Mouse (Mus musculus): ENCODE results near the gene Ntn1. TPM values are rescaled to one million over a fixed set of nuclear protein-coding genes. Genes with fewer than 3 reads are reported as not detected.

Ntn1 gene
- polyA plus RNA-seq, 1 experiment from 2014 or later = 11.5 TPM

DNA sequence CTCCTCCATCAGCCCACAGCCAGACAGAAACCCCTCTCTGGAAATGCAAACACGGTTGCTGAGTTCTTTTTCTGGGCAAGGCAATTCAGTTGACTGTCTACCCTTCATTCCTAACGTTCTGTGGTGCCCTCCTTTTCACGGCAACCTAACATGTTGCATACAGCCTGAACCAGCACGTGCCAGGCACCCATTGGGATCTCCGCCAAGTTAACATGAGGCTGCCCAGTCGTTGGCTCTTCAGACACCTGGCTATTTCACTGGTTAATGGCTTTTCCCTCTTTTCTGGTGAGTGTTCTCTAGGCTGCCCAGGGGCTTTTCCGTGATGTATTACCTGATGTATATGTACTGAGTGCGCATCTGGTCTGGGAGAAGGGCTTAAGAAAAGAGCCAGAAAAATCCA, 45.1 kb downstream of the Ntn1 start:
- WGBS = 60% methylated on average over 8 of the region's 8 CpGs
- no peak for ATAC-seq (ENCODE audit: insufficient number of reproducible peaks, insufficient read depth, low FRiP score, low read depth)
- no peaks in the 10 kb centered on the region for H3K27me3 ChIP-seq (ENCODE audit: control insufficient read depth, insufficient read depth, low read length)
- H3K4me1 ChIP-seq (ENCODE audit: control insufficient read depth in 2 of 2, insufficient read depth in 2 of 2, low read length in 2 of 2) = peaks cover 10 to 15% of the 10 kb centered on the region in 2 experiments
- H3K36me3 ChIP-seq (ENCODE audit: control insufficient read depth, insufficient read depth, low read length) = no peaks in the 10 kb centered on the region
- H3K9ac ChIP-seq (ENCODE audit: low read length) = no peak overlapping the region
- no peak overlapping the region for H3K4me2 ChIP-seq (ENCODE audit: low read length)
- H3K4me3 ChIP-seq (ENCODE audit: control insufficient read depth in 1 of 2, insufficient read depth in 1 of 2, low read depth in 1 of 2, low read length in 2 of 2) = no peak overlapping the region
- 0 out of 2 replicates have a peak, but pooled peaks cover 4% of the 10 kb centered on the region for H3K9me3 ChIP-seq (ENCODE audit: control insufficient read depth, low read length)
- no peak overlapping the region for H3K27ac ChIP-seq (replicated peaks in 1 of 2; ENCODE audit: control insufficient read depth in 1 of 2, insufficient read depth in 1 of 2, low read depth in 2 of 2, low read length in 2 of 2)

DNA sequence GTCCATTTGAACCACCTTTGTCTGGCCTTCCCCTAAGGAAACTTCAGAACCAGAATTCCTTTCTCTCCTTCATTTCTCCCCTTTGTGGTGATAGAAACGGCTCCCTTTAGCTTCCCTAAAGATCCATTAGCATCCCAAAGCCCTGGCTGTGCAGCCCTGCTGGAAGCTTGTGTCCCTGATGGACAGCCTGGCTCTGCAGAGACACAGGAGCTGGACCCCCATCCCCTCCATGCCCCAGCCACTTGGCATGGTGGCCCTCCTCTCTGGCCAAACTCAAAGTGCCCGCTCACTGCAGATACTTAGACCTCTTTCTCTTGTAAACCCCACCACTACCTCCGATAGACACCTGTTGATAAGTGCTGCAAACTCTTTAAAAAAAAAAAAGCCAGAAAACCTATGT, 45.8 kb downstream of the Ntn1 start:
- Histone ChIP-seq H3K36me3 (ENCODE audit: control insufficient read depth, insufficient read depth, low read length) (no peaks in the 10 kb centered on the region), H3K4me3 (ENCODE audit: control insufficient read depth in 1 of 2, insufficient read depth in 1 of 2, low read depth in 1 of 2, low read length in 2 of 2) (no peak overlapping the region), H3K4me2 (ENCODE audit: low read length) (no peak overlapping the region), H3K27ac (replicated peaks in 1 of 2; ENCODE audit: control insufficient read depth in 1 of 2, insufficient read depth in 1 of 2, low read depth in 2 of 2, low read length in 2 of 2) (no peak overlapping the region), H3K9ac (ENCODE audit: low read length) (no peak overlapping the region), H3K27me3 (ENCODE audit: control insufficient read depth, insufficient read depth, low read length) (no peaks in the 10 kb centered on the region), H3K9me3 (ENCODE audit: control insufficient read depth, low read length) (0 out of 2 replicates have a peak, but pooled peaks cover 4% of the 10 kb centered on the region), H3K4me1 (ENCODE audit: control insufficient read depth in 2 of 2, insufficient read depth in 2 of 2, low read length in 2 of 2) (peaks cover 10 to 15% of the 10 kb centered on the region in 2 experiments)
- 83% methylated on average over 3 of the region's 3 CpGs for WGBS
- no peak for ATAC-seq (ENCODE audit: insufficient number of reproducible peaks, insufficient read depth, low FRiP score, low read depth)

DNA sequence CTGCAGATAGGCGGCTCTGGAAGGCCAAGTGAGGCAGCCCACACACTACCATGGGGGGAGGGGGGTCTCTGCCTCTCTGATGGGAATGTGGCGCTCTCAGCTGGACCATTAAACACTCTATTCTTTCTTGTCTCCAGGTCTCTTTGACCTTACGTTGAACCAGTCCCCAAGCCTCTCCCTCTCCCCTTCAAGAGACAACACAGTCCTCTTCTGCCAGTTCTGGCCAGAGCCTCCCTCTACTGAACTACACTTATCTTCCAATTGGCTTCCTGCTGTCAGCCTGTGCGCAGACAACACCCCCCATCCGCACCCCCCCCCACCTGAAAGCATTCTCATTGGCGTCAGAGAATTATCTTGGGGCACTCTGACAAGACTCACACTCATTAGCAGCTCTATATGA, 48.4 kb downstream of the Ntn1 start:
- H3K27ac ChIP-seq (replicated peaks in 1 of 2; ENCODE audit: control insufficient read depth in 1 of 2, insufficient read depth in 1 of 2, low read depth in 2 of 2, low read length in 2 of 2) = 0 out of 4 replicates have a peak overlapping the region, but pooled peaks of 1 of the 2 experiments have one; percentile 2
- no peaks in the 10 kb centered on the region for H3K36me3 ChIP-seq (ENCODE audit: control insufficient read depth, insufficient read depth, low read length)
- no peak overlapping the region for H3K9ac ChIP-seq (ENCODE audit: low read length)
- H3K4me1 ChIP-seq (ENCODE audit: control insufficient read depth in 2 of 2, insufficient read depth in 2 of 2, low read length in 2 of 2) = peaks cover 10 to 15% of the 10 kb centered on the region in 2 experiments
- H3K4me3 ChIP-seq (ENCODE audit: control insufficient read depth in 1 of 2, insufficient read depth in 1 of 2, low read depth in 1 of 2, low read length in 2 of 2) = no peak overlapping the region
- H3K4me2 ChIP-seq (ENCODE audit: low read length) = no peak overlapping the region
- 0 out of 2 replicates have a peak, but pooled peaks cover 3% of the 10 kb centered on the region for H3K9me3 ChIP-seq (ENCODE audit: control insufficient read depth, low read length)
- WGBS = 32% methylated on average over 6 of the region's 6 CpGs
- no peaks in the 10 kb centered on the region for H3K27me3 ChIP-seq (ENCODE audit: control insufficient read depth, insufficient read depth, low read length)
- ATAC-seq (ENCODE audit: insufficient number of reproducible peaks, insufficient read depth, low FRiP score, low read depth) = peak; percentile 43; the same call in 1 of the 2 replicates

DNA sequence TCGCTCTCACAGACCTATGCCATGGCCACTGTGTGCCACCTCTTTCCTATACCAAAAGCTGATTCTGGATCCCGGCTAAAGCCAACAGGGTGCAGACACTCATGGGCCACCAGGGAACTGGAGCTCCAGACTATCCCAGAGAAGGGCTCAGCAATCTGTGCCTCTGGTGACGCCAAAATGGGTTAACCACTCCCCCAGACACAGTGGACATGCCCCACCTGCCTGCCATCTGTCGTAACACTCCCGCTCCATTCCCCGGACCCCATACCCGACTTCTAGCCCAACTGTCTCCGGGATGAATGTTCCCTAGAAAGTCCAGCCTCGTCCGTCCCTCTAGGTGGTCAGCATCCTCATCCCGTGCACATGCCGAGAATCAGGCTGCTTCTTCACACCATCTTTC, 51.8 kb downstream of the Ntn1 start:
- Histone ChIP-seq H3K4me1 (ENCODE audit: control insufficient read depth in 2 of 2, insufficient read depth in 2 of 2, low read length in 2 of 2) (peaks cover 10 to 24% of the 10 kb centered on the region in 2 experiments), H3K4me2 (ENCODE audit: low read length) (no peak overlapping the region), H3K27me3 (ENCODE audit: control insufficient read depth, insufficient read depth, low read length) (no peaks in the 10 kb centered on the region), H3K4me3 (ENCODE audit: control insufficient read depth in 1 of 2, insufficient read depth in 1 of 2, low read depth in 1 of 2, low read length in 2 of 2) (no peak overlapping the region), H3K9me3 (ENCODE audit: control insufficient read depth, low read length) (0 out of 2 replicates have a peak, but pooled peaks cover 3% of the 10 kb centered on the region), H3K9ac (ENCODE audit: low read length) (no peak overlapping the region), H3K27ac (replicated peaks in 1 of 2; ENCODE audit: control insufficient read depth in 1 of 2, insufficient read depth in 1 of 2, low read depth in 2 of 2, low read length in 2 of 2) (no peak overlapping the region), H3K36me3 (ENCODE audit: control insufficient read depth, insufficient read depth, low read length) (no peaks in the 10 kb centered on the region)
- ATAC-seq (ENCODE audit: insufficient number of reproducible peaks, insufficient read depth, low FRiP score, low read depth) = no peak
- WGBS = 90% methylated on average over 12 of the region's 12 CpGs

DNA sequence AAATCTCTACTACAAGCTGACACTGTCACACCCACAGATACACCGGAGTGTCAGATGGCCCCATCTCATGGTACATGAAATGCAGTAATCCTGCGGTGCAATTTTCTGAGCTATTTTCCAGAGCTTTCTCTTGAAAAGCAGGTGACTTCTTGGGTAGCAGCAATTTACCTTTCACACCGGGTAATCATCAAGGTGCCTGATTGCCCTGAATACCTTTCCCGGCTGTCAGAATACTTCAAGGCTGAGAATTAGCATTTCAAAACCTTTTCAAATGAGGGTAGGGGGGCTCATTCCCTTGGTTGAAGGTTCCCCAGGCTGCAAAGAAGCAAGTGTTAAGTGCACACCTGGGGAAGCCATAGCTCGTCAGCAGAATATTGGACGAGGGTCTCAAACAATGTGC, 52.5 kb downstream of the Ntn1 start:
- Histone ChIP-seq H3K27ac (replicated peaks in 1 of 2; ENCODE audit: control insufficient read depth in 1 of 2, insufficient read depth in 1 of 2, low read depth in 2 of 2, low read length in 2 of 2) (no peak overlapping the region), H3K4me3 (ENCODE audit: control insufficient read depth in 1 of 2, insufficient read depth in 1 of 2, low read depth in 1 of 2, low read length in 2 of 2) (no peak overlapping the region), H3K4me1 (ENCODE audit: control insufficient read depth in 2 of 2, insufficient read depth in 2 of 2, low read length in 2 of 2) (peaks cover 10 to 24% of the 10 kb centered on the region in 2 experiments), H3K9ac (ENCODE audit: low read length) (no peak overlapping the region), H3K27me3 (ENCODE audit: control insufficient read depth, insufficient read depth, low read length) (no peaks in the 10 kb centered on the region), H3K4me2 (ENCODE audit: low read length) (no peak overlapping the region), H3K9me3 (ENCODE audit: control insufficient read depth, low read length) (0 out of 2 replicates have a peak, but pooled peaks cover 3% of the 10 kb centered on the region), H3K36me3 (ENCODE audit: control insufficient read depth, insufficient read depth, low read length) (no peaks in the 10 kb centered on the region)
- WGBS = 54% methylated on average over 6 of the region's 6 CpGs
- ATAC-seq (ENCODE audit: insufficient number of reproducible peaks, insufficient read depth, low FRiP score, low read depth) = no peak

DNA sequence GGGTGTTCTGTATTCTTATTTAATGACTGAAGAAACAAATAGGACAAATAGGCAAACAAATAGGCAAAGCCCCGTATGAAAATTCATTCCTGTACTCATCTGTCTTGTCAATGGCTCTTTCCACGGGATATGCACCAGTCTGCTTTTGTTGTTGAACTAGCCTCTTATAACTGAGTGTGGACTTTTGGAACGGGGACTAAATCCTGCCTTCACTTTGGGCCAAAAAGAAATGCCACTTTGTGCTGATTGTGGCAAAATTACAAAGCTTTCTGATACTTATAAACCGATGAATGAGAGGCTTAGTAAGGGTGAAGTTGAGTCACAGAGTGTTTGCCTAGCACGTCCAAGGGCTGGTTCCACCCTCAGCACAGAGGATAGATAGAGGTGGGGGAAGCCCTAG, 53.1 kb downstream of the Ntn1 start:
- H3K36me3 ChIP-seq (ENCODE audit: control insufficient read depth, insufficient read depth, low read length) = no peaks in the 10 kb centered on the region
- WGBS = 77% methylated on average over 5 of the region's 5 CpGs
- H3K4me3 ChIP-seq (ENCODE audit: control insufficient read depth in 1 of 2, insufficient read depth in 1 of 2, low read depth in 1 of 2, low read length in 2 of 2) = no peak overlapping the region
- H3K27ac ChIP-seq (replicated peaks in 1 of 2; ENCODE audit: control insufficient read depth in 1 of 2, insufficient read depth in 1 of 2, low read depth in 2 of 2, low read length in 2 of 2) = no peak overlapping the region
- ATAC-seq (ENCODE audit: insufficient number of reproducible peaks, insufficient read depth, low FRiP score, low read depth) = no peak
- no peak overlapping the region for H3K9ac ChIP-seq (ENCODE audit: low read length)
- 0 out of 2 replicates have a peak, but pooled peaks cover 3% of the 10 kb centered on the region for H3K9me3 ChIP-seq (ENCODE audit: control insufficient read depth, low read length)
- H3K4me1 ChIP-seq (ENCODE audit: control insufficient read depth in 2 of 2, insufficient read depth in 2 of 2, low read length in 2 of 2) = peaks cover 10 to 21% of the 10 kb centered on the region in 2 experiments
- H3K27me3 ChIP-seq (ENCODE audit: control insufficient read depth, insufficient read depth, low read length) = no peaks in the 10 kb centered on the region
- no peak overlapping the region for H3K4me2 ChIP-seq (ENCODE audit: low read length)

DNA sequence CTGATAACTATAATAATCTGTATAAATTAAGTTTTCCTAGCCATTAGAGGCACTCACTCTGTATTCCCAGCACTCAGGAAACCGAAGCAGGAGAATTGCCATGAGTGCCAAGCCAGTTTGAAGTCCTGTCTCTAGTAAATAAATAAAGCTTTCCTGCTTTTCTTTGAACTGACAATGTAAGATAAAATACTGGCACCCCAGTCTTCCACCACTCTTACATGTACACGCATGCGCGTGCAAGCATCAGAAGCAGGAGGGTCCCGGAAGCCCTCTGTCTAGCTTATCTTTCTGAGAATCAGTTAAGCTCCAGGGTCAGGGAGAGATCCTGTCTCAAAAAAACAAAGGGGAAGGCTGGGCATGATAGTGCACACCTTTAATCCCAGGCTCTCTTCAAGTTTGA, 54.5 kb downstream of the Ntn1 start:
- Histone ChIP-seq H3K4me2 (ENCODE audit: low read length) (no peak overlapping the region), H3K4me1 (ENCODE audit: control insufficient read depth in 2 of 2, insufficient read depth in 2 of 2, low read length in 2 of 2) (peaks cover 9 to 20% of the 10 kb centered on the region in 2 experiments; a peak in 3 of 4 replicates), H3K9ac (ENCODE audit: low read length) (no peak overlapping the region), H3K36me3 (ENCODE audit: control insufficient read depth, insufficient read depth, low read length) (no peaks in the 10 kb centered on the region), H3K27me3 (ENCODE audit: control insufficient read depth, insufficient read depth, low read length) (no peaks in the 10 kb centered on the region), H3K9me3 (ENCODE audit: control insufficient read depth, low read length) (0 out of 2 replicates have a peak, but pooled peaks cover 3% of the 10 kb centered on the region), H3K4me3 (ENCODE audit: control insufficient read depth in 1 of 2, insufficient read depth in 1 of 2, low read depth in 1 of 2, low read length in 2 of 2) (no peak overlapping the region), H3K27ac (replicated peaks in 1 of 2; ENCODE audit: control insufficient read depth in 1 of 2, insufficient read depth in 1 of 2, low read depth in 2 of 2, low read length in 2 of 2) (no peak overlapping the region)
- WGBS = 84% methylated on average over 5 of the region's 5 CpGs
- ATAC-seq (ENCODE audit: insufficient number of reproducible peaks, insufficient read depth, low FRiP score, low read depth) = no peak

DNA sequence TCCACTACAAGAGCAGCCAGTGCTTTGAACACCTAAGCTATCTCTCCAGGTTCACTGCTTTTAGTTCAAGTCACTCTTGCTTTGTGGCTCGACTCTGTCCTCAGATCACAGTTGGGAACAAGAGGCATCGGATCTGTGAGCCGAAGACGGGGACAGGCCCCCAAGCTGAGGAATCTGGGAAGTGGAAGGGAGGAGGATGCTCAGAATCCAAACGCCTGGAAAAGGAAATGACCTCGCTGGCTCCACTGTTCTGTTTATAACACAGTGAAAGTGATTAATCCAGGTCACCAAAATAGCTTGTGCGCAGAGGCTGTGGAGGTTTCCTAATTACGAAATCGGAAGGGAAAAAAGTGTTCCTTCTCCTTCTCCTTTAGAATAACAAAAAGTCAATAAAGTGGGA, 56.4 kb downstream of the Ntn1 start:
- H3K36me3 ChIP-seq (ENCODE audit: control insufficient read depth, insufficient read depth, low read length) = no peaks in the 10 kb centered on the region
- H3K27me3 ChIP-seq (ENCODE audit: control insufficient read depth, insufficient read depth, low read length) = no peaks in the 10 kb centered on the region
- no peaks in the 10 kb centered on the region for H3K9me3 ChIP-seq (ENCODE audit: control insufficient read depth, low read length)
- ATAC-seq (ENCODE audit: insufficient number of reproducible peaks, insufficient read depth, low FRiP score, low read depth) = no peak
- H3K27ac ChIP-seq (replicated peaks in 1 of 2; ENCODE audit: control insufficient read depth in 1 of 2, insufficient read depth in 1 of 2, low read depth in 2 of 2, low read length in 2 of 2) = 0 out of 4 replicates have a peak overlapping the region, but pooled peaks of 1 of the 2 experiments have one; percentile 6
- H3K4me2 ChIP-seq (ENCODE audit: low read length) = no peak overlapping the region
- no peak overlapping the region for H3K4me3 ChIP-seq (ENCODE audit: control insufficient read depth in 1 of 2, insufficient read depth in 1 of 2, low read depth in 1 of 2, low read length in 2 of 2)
- WGBS = 37% methylated on average over 9 of the region's 9 CpGs
- peaks cover 10 to 23% of the 10 kb centered on the region in 2 experiments; a peak in 3 of 4 replicates for H3K4me1 ChIP-seq (ENCODE audit: control insufficient read depth in 2 of 2, insufficient read depth in 2 of 2, low read length in 2 of 2)
- no peak overlapping the region for H3K9ac ChIP-seq (ENCODE audit: low read length)
